Mouse (Mus musculus): ENCODE data around the gene Cntln.

The Cntln gene

GRCm38 (mm10) chr4:84884111-84884538, at the start of gene Cntln:
Gene Cntln (plus strand): TSS chr4:84884309.
- peak; percentile 95 to 97 for DNase-seq

- DNase-seq = peak; percentile 20 to 38
These were observed 47.1 kb upstream of the Cntln start for GRCm38 (mm10) chr4:84836979-84837378.

GRCm38 (mm10) chr4:84838545-84838944, 45.6 kb upstream of the Cntln start:
- DNase-seq = no peak

GRCm38 (mm10) chr4:84839466-84839865, 44.6 kb upstream of the Cntln start:
- no peak for DNase-seq

- no peak for DNase-seq
These were observed 26.5 kb upstream of the Cntln start for GRCm38 (mm10) chr4:84857588-84857987.

- peak; percentile 40 to 53 for DNase-seq
These were observed 7.8 kb upstream of the Cntln start for GRCm38 (mm10) chr4:84876347-84876746.

- DNase-seq = no peak
These were observed 463 bp upstream of the Cntln start for GRCm38 (mm10) chr4:84883646-84884045.

GRCm38 (mm10) chr4:84884539-84885270, 596 bp downstream of the Cntln start:
- peak; percentile 66 to 81 for DNase-seq

GRCm38 (mm10) chr4:84885271-84885540, 1.1 kb downstream of the Cntln start:
- DNase-seq = no peak

- no peak for DNase-seq
These were observed 34.3 kb downstream of the Cntln start for GRCm38 (mm10) chr4:84918393-84918792.

- DNase-seq = no peak
These were observed 50.3 kb downstream of the Cntln start for GRCm38 (mm10) chr4:84934342-84934929.

- peak in 1 of 2 experiments; percentile 6 for DNase-seq
These were observed 58.0 kb downstream of the Cntln start for GRCm38 (mm10) chr4:84942059-84942458.

- no peak for DNase-seq
These were observed 58.5 kb downstream of the Cntln start for GRCm38 (mm10) chr4:84942651-84943050.

- DNase-seq = no peak
These were observed 60.0 kb downstream of the Cntln start for GRCm38 (mm10) chr4:84944100-84944499.

- DNase-seq = no peak
These were observed 62.3 kb downstream of the Cntln start for GRCm38 (mm10) chr4:84946450-84946849.

- no peak for DNase-seq
These were observed 93.0 kb downstream of the Cntln start for GRCm38 (mm10) chr4:84976875-84977646.

- DNase-seq = no peak
These were observed 111.6 kb downstream of the Cntln start for GRCm38 (mm10) chr4:84995520-84996348.

GRCm38 (mm10) chr4:85005581-85005980, 121.5 kb downstream of the Cntln start:
- DNase-seq = no peak

GRCm38 (mm10) chr4:85006789-85007188, 122.7 kb downstream of the Cntln start:
- no peak for DNase-seq

- no peak for DNase-seq
These were observed 126.7 kb downstream of the Cntln start for GRCm38 (mm10) chr4:85010846-85011245.

GRCm38 (mm10) chr4:85045748-85046147, 161.6 kb downstream of the Cntln start:
- DNase-seq = no peak

GRCm38 (mm10) chr4:85049933-85050553, 165.9 kb downstream of the Cntln start:
- DNase-seq = no peak

- no peak for DNase-seq
These were observed 170.5 kb downstream of the Cntln start for GRCm38 (mm10) chr4:85054616-85055015.

Data from kidney, postnatal 4 days (tissue).